Mouse (Mus musculus) forebrain, postnatal 0 days (tissue): ENCODE results near the gene Vrk2. TPM values are rescaled to one million over a fixed set of nuclear protein-coding genes. Genes with fewer than 3 reads are reported as not detected.
A peak's percentile ranks its signal among the peaks of the same experiment; 100 is the strongest.

Source experiments
- ATAC-seq: fragments of 200-750 bp; cut with Nextera tagmentation; 2 replicates; pipeline ENCODE4 v1.8.0; 2017; ENCODE audit warnings: mild to moderate bottlenecking, moderate library complexity
- DNase-seq: peaks from one replicate; pipeline ENCODE4 v3.0.0-alpha.2; 2015
- H3K27ac ChIP-seq: fragments of 300-500 bp; sonication (generic); 2 replicates; pipeline ENCODE4 v1.5.1; 2014; ENCODE audit warnings: low read depth, mild to moderate bottlenecking, antibody characterized with exemption, low read length, moderate library complexity, mixed read lengths
- H3K27me3 ChIP-seq: fragments of 300-500 bp; sonication (generic); 2 replicates; pipeline ENCODE4 v1.6.1; 2014; ENCODE audit warnings: mild to moderate bottlenecking, low read length, mixed read lengths; ENCODE audit not compliant: insufficient read depth
- H3K36me3 ChIP-seq: fragments of 300-500 bp; sonication (generic); 2 replicates; pipeline ENCODE4 v1.6.1; 2014; ENCODE audit warnings: mild to moderate bottlenecking, moderate library complexity; ENCODE audit not compliant: insufficient read depth
- H3K4me1 ChIP-seq: fragments of 300-500 bp; sonication (generic); 2 replicates; pipeline ENCODE4 v1.6.1; 2014; ENCODE audit warnings: antibody characterized with exemption; ENCODE audit not compliant: insufficient read depth
- H3K4me2 ChIP-seq: fragments of 300-500 bp; sonication (generic); 2 replicates; pipeline ENCODE4 v1.6.1; 2014; ENCODE audit warnings: low read depth, mild to moderate bottlenecking, moderate library complexity
- H3K4me3 ChIP-seq: fragments of 300-500 bp; sonication (generic); 2 replicates; pipeline ENCODE4 v1.5.1; 2014; ENCODE audit warnings: low read depth, low read length, mixed read lengths
- H3K9ac ChIP-seq: fragments of 300-500 bp; sonication (generic); 2 replicates; pipeline ENCODE4 v1.6.1; 2014; ENCODE audit warnings: mild to moderate bottlenecking
- H3K9me3 ChIP-seq: fragments of 300-500 bp; sonication (generic); 2 replicates; pipeline ENCODE4 v1.6.1; 2016; ENCODE audit warnings: low read length
- CTCF ChIP-seq: sonication (generic); IDR thresholded peaks from 2 replicates; pipeline ENCODE4 v1.5.1; 2016; ENCODE audit warnings: antibody characterized with exemption, control low read depth, low read depth
- WGBS: fragments of 180-500 bp; shearing (Covaris S2); extraction: QIAGEN DNeasy Blood & Tissue Kit; methylation state at CpG from one replicate; pipeline ENCODE4 v1.1.7; 2014; 5-methylcytosine and 5-hydroxymethylcytosine counted together
- polyA plus RNA-seq: library from polyadenylated mRNA; unstranded; fragments of >200 nt; fragmentation: Nextera tagmentation; extraction: Ambion mirVana; gene quantifications from 2 replicates; pipeline ENCODE4 v1.2.1, GENCODE M21; 2015
- total RNA-seq: library from RNA; depleted of rRNA; stranded (reverse); fragments of >200 nt; gene quantifications from 2 replicates; pipeline ENCODE4 v1.2.3, GENCODE M21; 2014

Vrk2 gene
- total and polyA plus RNA-seq, 2 experiments from 2014 or later = 2.5 to 3.1 TPM

DNA sequence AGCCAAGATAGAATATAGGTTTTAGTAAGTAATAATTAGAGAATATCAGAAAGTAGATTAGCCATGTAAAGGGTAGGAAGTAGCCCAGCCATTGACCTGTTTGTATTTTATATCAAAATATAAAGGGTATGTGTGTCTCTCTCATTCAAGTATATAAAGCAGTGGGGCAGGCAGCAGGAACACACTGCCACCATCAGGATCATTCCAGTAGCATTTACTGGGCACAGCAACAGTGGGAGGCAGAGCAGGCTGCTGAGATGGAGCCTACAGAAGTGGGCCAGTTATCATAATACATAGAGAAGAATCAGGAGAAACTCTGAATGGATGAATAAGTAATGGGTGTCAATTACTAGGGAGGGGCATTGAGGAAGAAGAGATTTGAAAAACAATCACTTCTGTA is 80.1 kb downstream of the Vrk2 start:
- ATAC-seq (no peak), DNase-seq (no peak)
- H3K27ac ChIP-seq = no peak overlapping the region
- no peak overlapping the region for H3K9ac ChIP-seq
- no peak overlapping the region for H3K4me3 ChIP-seq
- no peaks in the 10 kb centered on the region for H3K27me3 ChIP-seq
- no peaks in the 10 kb centered on the region for H3K4me1 ChIP-seq
- TF ChIP-seq CTCF = peak; percentile 53
- H3K4me2 ChIP-seq = no peak overlapping the region
- H3K36me3 ChIP-seq = no peaks in the 10 kb centered on the region
- H3K9me3 ChIP-seq = no peaks in the 10 kb centered on the region

- no peaks in the 10 kb centered on the region for H3K27me3 ChIP-seq
- no peak for TF ChIP-seq CTCF
- no peak overlapping the region for H3K27ac ChIP-seq
- no peak for DNase-seq
- H3K36me3 ChIP-seq = no peaks in the 10 kb centered on the region
- H3K4me1 ChIP-seq = no peaks in the 10 kb centered on the region
- ATAC-seq = no peak
- no peaks in the 10 kb centered on the region for H3K9me3 ChIP-seq
- H3K9ac ChIP-seq = no peak overlapping the region
- H3K4me3 ChIP-seq = no peak overlapping the region
- WGBS = 88% methylated on average over 5 of the region's 5 CpGs
- H3K4me2 ChIP-seq = no peak overlapping the region
Observed at GRCm38 (mm10) chr11:26495951-26496350, 97.8 kb downstream of the Vrk2 start.

DNA sequence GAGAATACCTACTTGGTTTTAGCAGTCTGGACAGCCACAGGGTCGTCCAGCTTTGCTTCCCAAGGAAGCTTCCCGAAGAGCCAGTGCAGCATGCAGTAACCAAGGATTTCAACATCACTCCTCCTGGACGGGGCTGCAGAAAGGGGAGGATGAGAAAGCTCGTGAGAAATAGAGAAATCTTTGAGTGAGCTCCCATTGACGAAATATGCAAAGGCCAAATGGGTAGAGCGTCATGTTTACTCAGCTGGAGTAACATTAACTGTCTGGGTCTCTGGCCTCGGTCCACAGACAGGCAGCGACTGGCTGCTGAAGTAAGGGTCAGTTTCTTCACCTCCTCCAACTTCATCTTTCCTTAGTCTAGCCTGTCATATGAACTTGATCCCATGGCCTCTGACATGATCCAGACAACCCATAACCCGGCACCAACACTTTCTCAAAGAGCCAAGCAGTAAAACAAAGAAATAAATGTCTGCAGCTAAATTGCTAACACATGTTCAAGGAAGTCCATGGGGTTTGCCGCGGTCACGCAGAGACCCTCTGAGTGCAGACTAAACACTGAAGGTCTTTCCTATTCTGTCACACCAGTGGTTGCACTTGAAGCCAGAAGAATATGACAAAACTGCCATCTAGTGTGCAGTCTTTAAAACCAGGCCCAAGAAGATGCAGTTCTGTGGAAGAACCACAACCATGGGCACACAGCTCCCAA is 103.9 kb downstream of the Vrk2 start:
- WGBS = 74% methylated on average over 12 of the region's 12 CpGs
- Histone ChIP-seq H3K27ac (no peak overlapping the region), H3K4me3 (no peak overlapping the region), H3K27me3 (no peaks in the 10 kb centered on the region), H3K4me1 (no peaks in the 10 kb centered on the region), H3K4me2 (no peak overlapping the region), H3K9ac (no peak overlapping the region), H3K9me3 (no peaks in the 10 kb centered on the region), H3K36me3 (no peaks in the 10 kb centered on the region)
- peak; percentile 82 for DNase-seq
- peak; percentile 89 for ATAC-seq
- peak; percentile 83 for TF ChIP-seq CTCF

DNA sequence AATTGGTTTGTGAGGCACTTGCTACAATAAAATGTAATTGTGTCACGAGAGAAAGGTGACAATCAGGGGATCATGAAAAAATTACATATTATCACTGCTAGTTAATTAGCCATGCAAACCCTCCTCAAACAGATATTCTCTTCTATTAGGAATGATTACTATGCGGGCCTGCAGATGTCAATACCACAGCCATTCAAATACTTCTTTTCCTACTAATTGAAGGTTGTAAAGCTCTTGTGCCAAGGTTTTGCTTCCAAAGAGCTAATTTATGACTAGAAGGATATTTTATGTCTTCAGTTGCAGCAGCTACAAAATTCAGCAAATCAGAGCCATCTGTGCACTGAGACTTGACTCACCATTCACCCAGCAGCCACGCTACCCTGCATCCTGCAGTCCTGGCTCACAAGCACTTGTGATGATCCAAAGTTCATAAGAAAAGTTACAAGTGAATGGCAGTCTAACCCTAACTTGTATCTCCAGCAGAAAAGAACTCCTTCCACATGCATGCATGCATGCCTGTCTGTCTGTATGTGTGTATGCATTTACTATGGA is 112.0 kb downstream of the Vrk2 start:
- DNase-seq (peak; percentile 34), ATAC-seq (peak; percentile 72; the same call in 1 of the 2 replicates)
- no peak for TF ChIP-seq CTCF
- H3K4me3 ChIP-seq = no peak overlapping the region
- no peak overlapping the region for H3K9ac ChIP-seq
- H3K36me3 ChIP-seq = no peaks in the 10 kb centered on the region
- no peak overlapping the region for H3K4me2 ChIP-seq
- H3K9me3 ChIP-seq = no peaks in the 10 kb centered on the region
- H3K4me1 ChIP-seq = peaks cover 5% of the 10 kb centered on the region; the same call in 1 of the 2 replicates
- WGBS = 25% methylated on average over 3 of the region's 3 CpGs
- H3K27me3 ChIP-seq = no peaks in the 10 kb centered on the region
- no peak overlapping the region for H3K27ac ChIP-seq

GRCm38 (mm10) chr11:26477037-26477739 is 116.6 kb downstream of the Vrk2 start:
- Histone ChIP-seq H3K4me2 (no peak overlapping the region), H3K9ac (no peak overlapping the region), H3K27ac (no peak overlapping the region), H3K4me3 (no peak overlapping the region), H3K36me3 (no peaks in the 10 kb centered on the region), H3K27me3 (no peaks in the 10 kb centered on the region), H3K4me1 (peaks cover 4% of the 10 kb centered on the region; the same call in 1 of the 2 replicates), H3K9me3 (no peaks in the 10 kb centered on the region)
- DNase-seq (no peak), ATAC-seq (peak; percentile 45; the same call in 1 of the 2 replicates)
- WGBS = 40% methylated on average over 6 of the region's 6 CpGs
- TF ChIP-seq CTCF = no peak

DNA sequence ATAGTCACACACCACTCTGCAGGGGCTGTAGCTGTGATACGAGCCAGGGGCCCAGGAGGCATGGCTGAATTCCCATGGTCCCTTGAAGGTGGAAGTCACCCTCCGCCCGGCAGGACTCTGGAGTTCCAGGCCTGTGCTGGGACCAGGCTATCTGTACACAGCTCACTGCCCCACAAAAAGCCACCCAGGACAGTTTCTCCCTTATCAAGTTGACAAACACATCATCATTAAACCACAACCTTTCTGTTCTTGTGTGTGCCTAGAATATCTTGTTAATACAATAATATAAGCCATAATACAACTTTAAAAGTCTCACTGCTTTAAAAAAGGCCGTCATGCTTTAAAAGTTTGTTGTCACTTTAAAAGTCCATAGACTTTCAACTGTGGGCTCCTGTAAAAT is 139.7 kb downstream of the Vrk2 start:
- no peaks in the 10 kb centered on the region for H3K36me3 ChIP-seq
- no peaks in the 10 kb centered on the region for H3K9me3 ChIP-seq
- H3K4me2 ChIP-seq = no peak overlapping the region
- no peaks in the 10 kb centered on the region for H3K27me3 ChIP-seq
- no peaks in the 10 kb centered on the region for H3K4me1 ChIP-seq
- TF ChIP-seq CTCF = no peak
- no peak for DNase-seq
- H3K27ac ChIP-seq = no peak overlapping the region
- WGBS = 93% methylated on average over 4 of the region's 4 CpGs
- ATAC-seq = no peak
- H3K9ac ChIP-seq = no peak overlapping the region
- H3K4me3 ChIP-seq = no peak overlapping the region

DNA sequence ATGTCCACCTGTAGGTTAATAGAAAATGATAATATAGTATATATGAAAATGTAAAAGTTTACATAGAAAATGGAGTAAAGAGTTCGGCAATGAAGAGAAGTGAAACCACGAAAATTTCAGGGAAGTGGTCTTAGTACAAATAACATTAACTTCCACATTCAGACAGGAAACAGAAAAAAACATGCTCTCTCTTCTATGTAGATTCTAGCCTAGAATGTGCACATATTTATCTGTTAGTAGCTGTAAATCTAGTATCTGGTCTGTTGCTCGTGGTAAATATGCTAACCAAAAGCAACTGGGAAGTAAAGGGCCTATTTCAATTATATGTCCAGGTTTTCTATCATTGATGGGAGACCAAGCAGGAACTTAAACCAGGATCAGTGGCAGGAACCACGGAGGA is 141.1 kb downstream of the Vrk2 start:
- no peak for ATAC-seq
- Histone ChIP-seq H3K4me3 (no peak overlapping the region), H3K27me3 (no peaks in the 10 kb centered on the region), H3K9ac (no peak overlapping the region), H3K36me3 (no peaks in the 10 kb centered on the region), H3K4me1 (no peaks in the 10 kb centered on the region), H3K9me3 (no peaks in the 10 kb centered on the region), H3K4me2 (no peak overlapping the region), H3K27ac (no peak overlapping the region)
- WGBS = 96% methylated on average over 4 of the region's 4 CpGs
- no peak for DNase-seq
- TF ChIP-seq CTCF = no peak
